Mouse (Mus musculus) embryonic fibroblast, embryonic 13.5 days (primary cell): ENCODE data around the gene AI413582.

ENCODE experiments used
- CTCF ChIP-seq: IDR thresholded peaks from 2 replicates; pipeline ENCODE4 v1.5.1; 2011; ENCODE audit warnings: mild to moderate bottlenecking, control low read depth, low read length, moderate library complexity, borderline replicate concordance; ENCODE audit not compliant: insufficient read depth
- POLR2A ChIP-seq: IDR thresholded peaks from 2 replicates; pipeline ENCODE4 v1.6.1; 2011; ENCODE audit warnings: low read depth, mild to moderate bottlenecking, control low read depth, low read length, moderate library complexity

DNA sequence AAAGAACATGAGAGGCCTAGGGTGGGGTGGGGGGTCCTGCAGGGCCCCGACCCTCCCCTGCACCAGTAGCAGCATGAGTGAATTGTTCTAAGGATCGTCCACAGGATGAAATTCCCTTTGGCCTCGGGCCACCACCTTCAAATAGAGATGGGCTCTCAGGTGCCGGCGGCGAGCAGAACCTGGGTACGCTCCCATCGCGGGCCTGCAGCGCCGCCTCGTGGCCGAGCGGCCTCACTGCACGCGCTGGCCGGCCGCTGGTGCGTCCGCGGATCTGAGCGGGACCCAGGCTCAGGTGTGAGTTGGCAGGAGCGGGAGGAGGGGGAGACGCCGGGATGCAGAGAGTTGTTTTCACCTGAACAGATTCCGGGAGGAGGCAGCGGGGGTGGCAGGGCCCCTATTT lies 45.0 kb downstream of the AI413582 start:
- TF ChIP-seq CTCF (peak; percentile 81), POLR2A (no peak)
